Mouse (Mus musculus) 416B (cell line): ENCODE data around the gene Piezo1.

Experiments used
- DNase-seq: peaks from one replicate; pipeline ENCODE4 v3.0.0; 2011; ENCODE audit warnings: low read depth

Gene Piezo1

GRCm38 (mm10) chr8:122497016-122497734 is 54.0 kb downstream of the Piezo1 start:
- peak; percentile 82 for DNase-seq

GRCm38 (mm10) chr8:122488387-122488786 is 62.7 kb downstream of the Piezo1 start:
- no peak for DNase-seq

GRCm38 (mm10) chr8:122484831-122485230 is 66.3 kb downstream of the Piezo1 start:
- DNase-seq = peak; percentile 90

GRCm38 (mm10) chr8:122483877-122484276 is 67.3 kb downstream of the Piezo1 start:
- peak; percentile 54 for DNase-seq

GRCm38 (mm10) chr8:122482448-122482847 is 68.7 kb downstream of the Piezo1 start:
- no peak for DNase-seq

GRCm38 (mm10) chr8:122475580-122476320 is 75.4 kb downstream of the Piezo1 start, which contains the start of the genes Rnf166 and Ctu2:
Gene Rnf166, minus strand, starts transcription at chr8:122476064.
Gene Ctu2, plus strand, starts transcription at chr8:122476143.
- DNase-seq = peak; percentile 84

- DNase-seq = peak; percentile 64
Observed at GRCm38 (mm10) chr8:122474951-122475560, 76.1 kb downstream of the Piezo1 start.

- peak; percentile 95 for DNase-seq
Observed at GRCm38 (mm10) chr8:122473911-122474421, 77.2 kb downstream of the Piezo1 start.

- DNase-seq = no peak
Observed at GRCm38 (mm10) chr8:122470691-122471090, 80.4 kb downstream of the Piezo1 start.

- no peak for DNase-seq
Observed at GRCm38 (mm10) chr8:122469965-122470364, 81.2 kb downstream of the Piezo1 start.

- DNase-seq = no peak
Observed at GRCm38 (mm10) chr8:122469407-122469806, 81.7 kb downstream of the Piezo1 start.

GRCm38 (mm10) chr8:122467816-122468215 is 83.3 kb downstream of the Piezo1 start:
- DNase-seq = no peak

- no peak for DNase-seq
Observed at GRCm38 (mm10) chr8:122464985-122465384, 86.1 kb downstream of the Piezo1 start.

- DNase-seq = peak; percentile 62
Observed at GRCm38 (mm10) chr8:122463651-122464640, 87.2 kb downstream of the Piezo1 start.

- DNase-seq = no peak
Observed at GRCm38 (mm10) chr8:122462510-122462909, 88.6 kb downstream of the Piezo1 start.

GRCm38 (mm10) chr8:122461473-122462148 is 89.5 kb downstream of the Piezo1 start:
- peak; percentile 24 for DNase-seq

GRCm38 (mm10) chr8:122460524-122461472 is 90.3 kb downstream of the Piezo1 start, which contains the start of gene Snai3:
Gene Snai3, minus strand, starts transcription at chr8:122460733.
- peak; percentile 57 for DNase-seq

- no peak for DNase-seq
Observed at GRCm38 (mm10) chr8:122459990-122460389, 91.1 kb downstream of the Piezo1 start.

GRCm38 (mm10) chr8:122459218-122459900 is 91.8 kb downstream of the Piezo1 start:
- no peak for DNase-seq
